Mouse (Mus musculus) E14TG2a.4 (cell line): ENCODE results near the gene Apol10b.

Experiments used
- CTCF ChIP-seq: conservative IDR thresholded peaks from 2 replicates; pipeline ENCODE4 v1.5.1; 2014; ENCODE audit warnings: low read length
- NANOG ChIP-seq: IDR thresholded peaks from 2 replicates; pipeline ENCODE4 v1.6.1; 2014; ENCODE audit warnings: borderline replicate concordance, low read length, mixed read lengths
- POU5F1 ChIP-seq: IDR thresholded peaks from 2 replicates; pipeline ENCODE4 v1.6.1; 2014; ENCODE audit warnings: low read length, borderline replicate concordance

GRCm38 (mm10) chr15:77593557-77593956 is 2.4 kb downstream of the Apol10b start:
- no peak for TF ChIP-seq CTCF
- no peak for TF ChIP-seq POU5F1
- TF ChIP-seq NANOG, result no peak
